Comparison of ENCODE assay signal across 8 mouse cellular contexts in the genomic region with DNA sequence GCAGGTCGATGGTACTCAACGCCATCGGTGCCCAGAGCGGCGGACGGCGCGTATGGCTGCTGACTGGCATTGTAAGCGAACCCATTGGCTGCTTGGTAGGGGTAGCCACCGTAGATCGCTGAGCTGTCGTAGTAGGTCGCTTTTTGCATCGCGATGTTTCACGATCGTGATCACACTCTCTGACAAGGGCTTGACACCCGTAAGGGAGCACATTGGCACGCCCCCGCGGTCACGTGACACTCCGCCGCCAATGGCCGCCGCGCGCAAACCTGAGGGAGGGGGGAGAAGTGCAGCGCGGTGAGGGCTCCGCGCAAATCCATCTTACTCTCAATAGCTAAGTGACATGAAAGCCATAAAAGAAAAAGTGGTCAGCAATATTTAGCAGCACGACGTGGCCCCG. TPM values are rescaled to one million over a fixed set of nuclear protein-coding genes. Genes with fewer than 3 reads are reported as not detected.
DNase-seq lines count a peak whose midpoint lies in the region; ATAC-seq and TF ChIP-seq lines count a peak whose summit lies in the region.

No protein-coding gene starts in this region.

- no peak for TF ChIP-seq CTCF in forebrain, postnatal 0 days (IDR thresholded peaks at IDR 0.05; ENCODE audit: low read depth)

- no peak overlapping the region for H3K9ac ChIP-seq in forebrain, postnatal 0 days
- H3K9ac ChIP-seq in embryonic facial prominence, embryonic 14.5 days (ENCODE audit: low read depth, low read length) = peak overlapping the region; percentile 49; the same call in 1 of the 2 replicates
- H3K9ac ChIP-seq in limb, embryonic 11.5 days (ENCODE audit: low read length) = peak overlapping the region; percentile 49
- no peak overlapping the region for H3K9ac ChIP-seq in midbrain, embryonic 13.5 days (replicated peaks)

- no peaks in the 10 kb centered on the region for H3K36me3 ChIP-seq in forebrain, embryonic 10.5 days (replicated peaks)
- no peaks in the 10 kb centered on the region for H3K36me3 ChIP-seq in forebrain, postnatal 0 days (ENCODE audit: insufficient read depth)
- no peaks in the 10 kb centered on the region for H3K36me3 ChIP-seq in embryonic facial prominence, embryonic 14.5 days (ENCODE audit: control insufficient read depth, insufficient read depth, low read length)
- H3K36me3 ChIP-seq in limb, embryonic 11.5 days (ENCODE audit: control insufficient read depth, insufficient read depth, low read length) = peaks cover 2% of the 10 kb centered on the region; the same call in 1 of the 2 replicates
- H3K36me3 ChIP-seq in midbrain, embryonic 13.5 days = no peaks in the 10 kb centered on the region

- intact Hi-C loops in heart, postnatal 25 days (cut with DNase I) = no loop called here

- no peak; the same call in 1 of the 2 replicates for ATAC-seq in forebrain, postnatal 0 days
- ATAC-seq in embryonic facial prominence, embryonic 14.5 days (ENCODE audit: low read depth) = peak; percentile 63; the same call in 1 of the 2 replicates
- ATAC-seq in limb, embryonic 11.5 days (ENCODE audit: insufficient number of reproducible peaks, low FRiP score, low TSS enrichment, low read depth) = peak; percentile 45
- ATAC-seq in midbrain, embryonic 13.5 days = no peak
- no peak for ATAC-seq in inflammation-experienced regulatory T-cells, adult 6 months
- ATAC-seq in megakaryocyte-erythroid progenitor cell, adult 5-6 weeks (replicated peaks; ENCODE audit: low FRiP score, low TSS enrichment, poor library complexity, severe bottlenecking) = no peak

- H3K27ac ChIP-seq in forebrain, embryonic 10.5 days = no peak overlapping the region
- H3K27ac ChIP-seq in forebrain, postnatal 0 days (ENCODE audit: low read depth, low read length) = no peak overlapping the region
- H3K27ac ChIP-seq in embryonic facial prominence, embryonic 14.5 days (replicated peaks; ENCODE audit: low read depth, low read length) = no peak overlapping the region; the same call in 1 of the 2 replicates
- no peak overlapping the region; the same call in 1 of the 2 replicates for H3K27ac ChIP-seq in limb, embryonic 11.5 days (replicated peaks; ENCODE audit: low read depth, low read length)
- no peak overlapping the region for H3K27ac ChIP-seq in midbrain, embryonic 13.5 days

- under 1% methylated on average over 35 of the region's 35 CpGs for WGBS in forebrain, embryonic 10.5 days
- WGBS in forebrain, postnatal 0 days = under 1% methylated on average over 35 of the region's 35 CpGs
- WGBS in embryonic facial prominence, embryonic 14.5 days = under 1% methylated on average over 34 of the region's 35 CpGs
- WGBS in limb, embryonic 11.5 days = under 1% methylated on average over 35 of the region's 35 CpGs
- 0% methylated on average over 35 of the region's 35 CpGs for WGBS in midbrain, embryonic 13.5 days

- peak; percentile 79 for DNase-seq in forebrain, embryonic 10.5 days (ENCODE audit: extremely low spot score, low spot score)
- DNase-seq in forebrain, postnatal 0 days = no peak
- DNase-seq in embryonic facial prominence, embryonic 14.5 days (ENCODE audit: low spot score) = peak; percentile 72
- DNase-seq in heart, postnatal 25 days (ENCODE audit: low spot score) = peak; percentile 59
- peak; percentile 95 for DNase-seq in limb, embryonic 11.5 days (ENCODE audit: low spot score)

- peak overlapping the region; percentile 40 for H3K4me3 ChIP-seq in forebrain, embryonic 10.5 days
- H3K4me3 ChIP-seq in forebrain, postnatal 0 days (ENCODE audit: low read depth, low read length) = no peak overlapping the region
- peak overlapping the region; percentile 28 for H3K4me3 ChIP-seq in embryonic facial prominence, embryonic 14.5 days (ENCODE audit: low read depth, low read length)
- H3K4me3 ChIP-seq in limb, embryonic 11.5 days (ENCODE audit: low read depth, low read length) = peak overlapping the region; percentile 28
- peak overlapping the region; percentile 1; the same call in 1 of the 2 replicates for H3K4me3 ChIP-seq in midbrain, embryonic 13.5 days (replicated peaks)

- H3K9me3 ChIP-seq in forebrain, embryonic 10.5 days = no peaks in the 10 kb centered on the region
- no peaks in the 10 kb centered on the region for H3K9me3 ChIP-seq in forebrain, postnatal 0 days (ENCODE audit: low read length)
- no peaks in the 10 kb centered on the region for H3K9me3 ChIP-seq in embryonic facial prominence, embryonic 14.5 days (ENCODE audit: control insufficient read depth, low read length)
- H3K9me3 ChIP-seq in limb, embryonic 11.5 days (ENCODE audit: control insufficient read depth, low read length) = no peaks in the 10 kb centered on the region
- H3K9me3 ChIP-seq in midbrain, embryonic 13.5 days = no peaks in the 10 kb centered on the region

- H3K27me3 ChIP-seq in forebrain, embryonic 10.5 days (ENCODE audit: poor library complexity, severe bottlenecking) = peaks cover 100% of the 10 kb centered on the region
- peaks cover 93% of the 10 kb centered on the region for H3K27me3 ChIP-seq in forebrain, postnatal 0 days (ENCODE audit: insufficient read depth, low read length)
- peaks cover 95% of the 10 kb centered on the region for H3K27me3 ChIP-seq in embryonic facial prominence, embryonic 14.5 days (replicated peaks; ENCODE audit: control insufficient read depth, insufficient read depth, low read length)
- H3K27me3 ChIP-seq in limb, embryonic 11.5 days (ENCODE audit: control insufficient read depth, insufficient read depth, low read length) = peaks cover 30% of the 10 kb centered on the region
- peaks cover 98% of the 10 kb centered on the region for H3K27me3 ChIP-seq in midbrain, embryonic 13.5 days

- H3K4me1 ChIP-seq in forebrain, embryonic 10.5 days = peaks cover 30% of the 10 kb centered on the region
- no peaks in the 10 kb centered on the region for H3K4me1 ChIP-seq in forebrain, postnatal 0 days (ENCODE audit: insufficient read depth)
- H3K4me1 ChIP-seq in embryonic facial prominence, embryonic 14.5 days (ENCODE audit: control insufficient read depth, insufficient read depth, low read length) = no peaks in the 10 kb centered on the region
- peaks cover 63% of the 10 kb centered on the region for H3K4me1 ChIP-seq in limb, embryonic 11.5 days (ENCODE audit: control insufficient read depth, insufficient read depth, low read length)
- H3K4me1 ChIP-seq in midbrain, embryonic 13.5 days (replicated peaks) = peaks cover 7% of the 10 kb centered on the region

- no peak overlapping the region for H3K4me2 ChIP-seq in forebrain, postnatal 0 days (ENCODE audit: low read depth)
- peak overlapping the region; percentile 50 for H3K4me2 ChIP-seq in embryonic facial prominence, embryonic 14.5 days (ENCODE audit: low read depth, low read length)
- peak overlapping the region; percentile 76 for H3K4me2 ChIP-seq in limb, embryonic 11.5 days (ENCODE audit: low read depth, severe bottlenecking)
- peak overlapping the region; percentile 22; the same call in 1 of the 2 replicates for H3K4me2 ChIP-seq in midbrain, embryonic 13.5 days (replicated peaks)

RNA-seq across cellular contexts. Expression of gene 5730596B20Rik, which starts 4.8 kb away (rescaled TPM):
- polyA plus RNA-seq in forebrain, embryonic 10.5 days (2016; fragmentation: Nextera tagmentation; extraction: Ambion mirVana) = not detected in 2 replicates
- total RNA-seq in forebrain, postnatal 0 days (2014; rRNA removed) = not detected in 2 replicates
- not detected in 2 replicates for polyA plus RNA-seq in forebrain, postnatal 0 days (2015; fragmentation: Nextera tagmentation; extraction: Ambion mirVana)
- polyA plus RNA-seq in embryonic facial prominence, embryonic 14.5 days (2014; fragmentation: Nextera tagmentation; extraction: Ambion mirVana) = 0.10 and 0.46 TPM in 2 replicates
- not detected for total RNA-seq in heart, postnatal 25 days (2021)
- 0.99 and 1.4 TPM in 2 replicates for polyA plus RNA-seq in limb, embryonic 11.5 days (2014; fragmentation: Nextera tagmentation; extraction: Ambion mirVana)
- not detected in 2 replicates for polyA plus RNA-seq in midbrain, embryonic 13.5 days (2015; fragmentation: Nextera tagmentation; extraction: Ambion mirVana)
- polyA plus RNA-seq in inflammation-experienced regulatory T-cells, adult 6 months (2017; shearing (Covaris generic)) = not detected
- not detected in 2 replicates for total RNA-seq in megakaryocyte-erythroid progenitor cell, adult 5-6 weeks (2014; fragmentation: Nextera tagmentation)
- not detected in 2 replicates for total RNA-seq in megakaryocyte-erythroid progenitor cell, adult 5-6 weeks (2017)

RNA-seq across cellular contexts. Expression of gene Hoxa2, which starts 7.9 kb away (rescaled TPM):
- polyA plus RNA-seq in forebrain, embryonic 10.5 days (2016; fragmentation: Nextera tagmentation; extraction: Ambion mirVana) = not detected in 2 replicates
- not detected in 2 replicates for total RNA-seq in forebrain, postnatal 0 days (2014; rRNA removed)
- not detected in 2 replicates for polyA plus RNA-seq in forebrain, postnatal 0 days (2015; fragmentation: Nextera tagmentation; extraction: Ambion mirVana)
- 7.2 and 11.1 TPM in 2 replicates for polyA plus RNA-seq in embryonic facial prominence, embryonic 14.5 days (2014; fragmentation: Nextera tagmentation; extraction: Ambion mirVana)
- total RNA-seq in heart, postnatal 25 days (2021) = under 1 TPM; 0.31 to 0.34 TPM
- 2.8 and 3.0 TPM in 2 replicates for polyA plus RNA-seq in limb, embryonic 11.5 days (2014; fragmentation: Nextera tagmentation; extraction: Ambion mirVana)
- polyA plus RNA-seq in midbrain, embryonic 13.5 days (2015; fragmentation: Nextera tagmentation; extraction: Ambion mirVana) = 0.18 TPM in 1 of 2 replicates, not detected in the other
- polyA plus RNA-seq in inflammation-experienced regulatory T-cells, adult 6 months (2017; shearing (Covaris generic)) = not detected
- 1.4 TPM in 1 of 2 replicates, not detected in the other for total RNA-seq in megakaryocyte-erythroid progenitor cell, adult 5-6 weeks (2014; fragmentation: Nextera tagmentation)
- total RNA-seq in megakaryocyte-erythroid progenitor cell, adult 5-6 weeks (2017) = not detected in 2 replicates

RNA-seq across cellular contexts. Expression of gene Hoxa1, which starts 14.4 kb away (rescaled TPM):
- polyA plus RNA-seq in forebrain, embryonic 10.5 days (2016; fragmentation: Nextera tagmentation; extraction: Ambion mirVana) = not detected in 2 replicates
- total RNA-seq in forebrain, postnatal 0 days (2014; rRNA removed) = 0.10 TPM in 1 of 2 replicates, not detected in the other
- not detected in 2 replicates for polyA plus RNA-seq in forebrain, postnatal 0 days (2015; fragmentation: Nextera tagmentation; extraction: Ambion mirVana)
- polyA plus RNA-seq in embryonic facial prominence, embryonic 14.5 days (2014; fragmentation: Nextera tagmentation; extraction: Ambion mirVana) = 1.4 and 1.7 TPM in 2 replicates
- total RNA-seq in heart, postnatal 25 days (2021) = under 1 TPM in 1 of 2 experiments, not detected in 1; 0.16 TPM
- polyA plus RNA-seq in limb, embryonic 11.5 days (2014; fragmentation: Nextera tagmentation; extraction: Ambion mirVana) = 0.99 and 1.1 TPM in 2 replicates
- 0.07 and 0.09 TPM in 2 replicates for polyA plus RNA-seq in midbrain, embryonic 13.5 days (2015; fragmentation: Nextera tagmentation; extraction: Ambion mirVana)
- polyA plus RNA-seq in inflammation-experienced regulatory T-cells, adult 6 months (2017; shearing (Covaris generic)) = not detected
- not detected in 2 replicates for total RNA-seq in megakaryocyte-erythroid progenitor cell, adult 5-6 weeks (2014; fragmentation: Nextera tagmentation)
- total RNA-seq in megakaryocyte-erythroid progenitor cell, adult 5-6 weeks (2017) = 0.34 TPM in 1 of 2 replicates, not detected in the other

RNA-seq across cellular contexts. Expression of gene Hoxa4, which starts 19.1 kb away (rescaled TPM):
- not detected in 2 replicates for polyA plus RNA-seq in forebrain, embryonic 10.5 days (2016; fragmentation: Nextera tagmentation; extraction: Ambion mirVana)
- total RNA-seq in forebrain, postnatal 0 days (2014; rRNA removed) = not detected in 2 replicates
- polyA plus RNA-seq in forebrain, postnatal 0 days (2015; fragmentation: Nextera tagmentation; extraction: Ambion mirVana) = not detected in 2 replicates
- polyA plus RNA-seq in embryonic facial prominence, embryonic 14.5 days (2014; fragmentation: Nextera tagmentation; extraction: Ambion mirVana) = 1.1 and 1.6 TPM in 2 replicates
- total RNA-seq in heart, postnatal 25 days (2021) = under 1 TPM; 0.22 to 0.36 TPM
- 1.0 and 1.3 TPM in 2 replicates for polyA plus RNA-seq in limb, embryonic 11.5 days (2014; fragmentation: Nextera tagmentation; extraction: Ambion mirVana)
- not detected in 2 replicates for polyA plus RNA-seq in midbrain, embryonic 13.5 days (2015; fragmentation: Nextera tagmentation; extraction: Ambion mirVana)
- not detected for polyA plus RNA-seq in inflammation-experienced regulatory T-cells, adult 6 months (2017; shearing (Covaris generic))
- total RNA-seq in megakaryocyte-erythroid progenitor cell, adult 5-6 weeks (2014; fragmentation: Nextera tagmentation) = 1.9 and 2.2 TPM in 2 replicates
- 0.46 and 0.66 TPM in 2 replicates for total RNA-seq in megakaryocyte-erythroid progenitor cell, adult 5-6 weeks (2017)

RNA-seq across cellular contexts. Expression of gene Hoxa5, which starts 31.9 kb away (rescaled TPM):
- not detected in 2 replicates for polyA plus RNA-seq in forebrain, embryonic 10.5 days (2016; fragmentation: Nextera tagmentation; extraction: Ambion mirVana)
- total RNA-seq in forebrain, postnatal 0 days (2014; rRNA removed) = not detected in 2 replicates
- not detected in 2 replicates for polyA plus RNA-seq in forebrain, postnatal 0 days (2015; fragmentation: Nextera tagmentation; extraction: Ambion mirVana)
- 2.4 and 3.3 TPM in 2 replicates for polyA plus RNA-seq in embryonic facial prominence, embryonic 14.5 days (2014; fragmentation: Nextera tagmentation; extraction: Ambion mirVana)
- total RNA-seq in heart, postnatal 25 days (2021) = 1 to 10 TPM in 1 of 2 experiments, under 1 TPM in 1; 0.52 to 1.3 TPM
- 11.0 and 11.3 TPM in 2 replicates for polyA plus RNA-seq in limb, embryonic 11.5 days (2014; fragmentation: Nextera tagmentation; extraction: Ambion mirVana)
- polyA plus RNA-seq in midbrain, embryonic 13.5 days (2015; fragmentation: Nextera tagmentation; extraction: Ambion mirVana) = 0.08 and 0.17 TPM in 2 replicates
- polyA plus RNA-seq in inflammation-experienced regulatory T-cells, adult 6 months (2017; shearing (Covaris generic)) = not detected
- 1.1 and 2.6 TPM in 2 replicates for total RNA-seq in megakaryocyte-erythroid progenitor cell, adult 5-6 weeks (2014; fragmentation: Nextera tagmentation)
- 0.56 and 0.76 TPM in 2 replicates for total RNA-seq in megakaryocyte-erythroid progenitor cell, adult 5-6 weeks (2017)

Comparison
In these comparisons a context has a peak if more than half of its experiments do, and no peak if none do; other contexts are left out.
1. ATAC-seq: peak in embryonic facial prominence, embryonic 14.5 days (single experiment) and limb, embryonic 11.5 days (single experiment); none in forebrain, postnatal 0 days (single experiment), midbrain, embryonic 13.5 days (single experiment), inflammation-experienced regulatory T-cells, adult 6 months (single experiment) and megakaryocyte-erythroid progenitor cell, adult 5-6 weeks (single experiment).
2. H3K9ac ChIP-seq: peak in embryonic facial prominence, embryonic 14.5 days (single experiment) and limb, embryonic 11.5 days (single experiment); none in forebrain, postnatal 0 days (single experiment) and midbrain, embryonic 13.5 days (single experiment).